Mouse (Mus musculus) kidney, postnatal 4 days (tissue): ENCODE measurements around the gene Psph.
"Not testable (repeated sequence)": the region's sequence is repeated elsewhere in the genome, so short reads cannot be mapped to it uniquely, and the experiment has no call there.

ENCODE experiments used
- DNase-seq, 2 experiments: peaks; one replicate each; pipeline ENCODE4 v3.0.0; 2021; ENCODE audit warnings: mixed read lengths in 2 of 2

The Psph gene

DNA sequence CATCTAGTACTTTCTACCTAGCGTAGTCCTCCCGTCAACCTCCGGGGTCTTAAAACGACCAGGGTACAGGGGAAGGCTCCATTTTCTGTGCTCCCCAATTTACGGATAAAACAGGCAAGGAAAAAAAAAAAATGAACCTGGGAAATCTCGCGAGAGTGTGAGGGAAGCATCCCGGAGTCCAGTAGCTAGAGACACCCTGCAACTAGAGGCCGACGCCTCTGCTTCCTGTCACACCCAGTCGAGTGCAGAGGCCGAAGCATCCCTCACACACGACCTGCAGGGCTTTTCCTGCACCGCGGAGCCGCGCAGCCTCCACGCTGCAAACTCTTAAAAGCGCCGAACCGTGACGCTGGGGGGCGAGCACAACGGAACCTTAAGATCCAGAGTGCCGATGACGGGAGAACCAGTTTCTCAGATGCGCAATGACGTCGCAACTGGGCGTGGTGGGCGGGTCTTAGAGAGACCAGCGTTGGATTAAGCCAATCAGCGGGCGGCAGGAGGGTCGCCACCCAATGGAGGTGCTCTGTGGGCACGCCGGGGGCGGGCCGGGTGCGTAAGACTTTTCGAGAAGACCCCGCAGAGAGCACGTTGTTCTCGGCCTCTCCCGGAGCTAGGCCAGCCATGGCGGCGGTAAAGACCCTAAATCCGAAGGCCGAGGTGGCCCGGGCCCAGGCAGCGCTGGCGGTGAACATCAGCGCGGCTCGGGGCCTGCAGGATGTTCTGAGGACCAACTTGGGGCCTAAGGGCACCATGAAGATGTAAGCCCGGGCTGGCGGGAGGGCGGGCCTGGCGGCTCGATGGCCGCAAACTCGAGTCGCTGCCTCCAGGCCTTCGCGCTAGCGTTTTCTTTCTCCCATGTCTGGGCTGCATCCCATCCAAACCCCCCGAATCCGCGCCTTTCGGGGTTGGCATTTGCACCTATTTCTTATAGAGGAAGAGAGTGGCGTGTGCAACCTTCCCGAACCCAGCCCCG, at the start of gene Psph:
Gene Psph (minus strand): TSS at position 632 of the 973 bp plus-strand sequence.
- DNase-seq = peak; percentile 98 to 99

DNA sequence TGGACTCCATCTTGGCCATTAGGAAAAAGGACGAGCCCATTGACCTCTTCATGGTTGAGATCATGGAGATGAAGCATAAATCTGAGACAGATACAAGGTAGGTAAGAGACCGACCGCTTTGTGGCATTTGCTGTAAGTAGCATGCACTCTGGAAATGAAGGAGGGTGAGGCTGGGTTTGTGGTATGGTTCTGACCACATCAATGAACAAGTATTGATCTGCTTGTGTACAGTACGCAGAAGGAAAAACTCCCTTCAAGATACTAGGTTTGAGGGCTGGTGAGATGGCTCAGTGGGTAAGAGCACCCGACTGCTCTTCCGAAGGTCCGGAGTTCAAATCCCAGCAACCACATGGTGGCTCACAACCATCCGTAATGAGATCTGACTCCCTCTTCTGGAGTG, 3.3 kb upstream of the Psph start:
- DNase-seq = not testable (repeated sequence)

DNA sequence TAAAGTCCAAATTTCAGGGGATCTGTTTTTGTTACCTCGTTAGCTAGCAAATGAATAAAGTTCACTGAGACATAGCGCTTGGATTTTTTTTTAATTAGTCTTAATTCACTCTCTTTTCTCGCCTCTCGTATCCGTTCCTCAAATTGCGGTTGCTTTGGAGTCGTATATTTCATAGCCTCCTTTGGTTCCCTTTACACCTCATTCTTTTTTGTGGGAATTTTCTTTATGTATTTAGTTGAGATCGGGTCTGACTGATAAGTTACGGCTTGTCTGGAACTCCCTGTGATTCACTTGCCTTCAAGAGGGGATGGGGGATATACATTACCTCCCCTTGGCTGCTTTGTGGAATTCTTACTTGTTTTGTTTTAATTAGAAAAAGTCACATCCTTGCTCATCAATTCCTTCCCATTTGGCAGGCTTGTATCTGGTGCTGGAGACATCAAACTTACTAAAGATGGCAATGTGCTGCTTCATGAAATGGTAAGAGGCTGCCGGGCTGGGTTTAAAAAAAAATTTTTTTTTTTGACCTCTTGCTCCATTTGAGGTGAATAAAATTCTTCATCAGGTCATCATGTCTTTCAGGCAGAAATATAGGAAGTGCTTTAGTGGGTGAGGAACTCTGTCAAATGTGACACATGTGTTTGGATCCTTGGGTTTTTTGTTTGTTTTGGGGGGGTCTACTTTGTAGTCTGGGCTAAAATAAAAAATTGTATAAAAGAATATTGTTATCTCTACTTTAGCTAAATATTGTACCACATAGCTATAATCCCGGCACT, 757 bp upstream of the Psph start:
- DNase-seq = no peak

DNA sequence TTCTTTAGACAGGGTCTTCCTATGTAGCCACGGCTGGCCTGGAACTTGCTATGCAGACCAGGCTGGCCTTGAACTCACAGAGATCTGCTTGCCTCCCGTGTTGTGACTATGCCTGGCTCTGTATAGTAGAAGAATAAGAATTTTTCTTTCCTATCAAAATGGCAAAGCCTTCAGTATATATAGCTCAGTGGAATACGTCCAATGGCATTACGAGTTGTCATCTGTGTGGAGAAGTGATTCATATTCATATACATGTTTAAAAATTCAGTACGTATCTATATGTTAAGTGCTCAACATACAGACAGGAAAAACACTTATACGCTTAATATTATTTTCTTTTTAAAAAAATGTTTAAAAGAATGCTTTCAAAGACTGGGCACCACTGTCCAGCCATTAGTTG, 1.1 kb downstream of the Psph start:
- DNase-seq = no peak

DNA sequence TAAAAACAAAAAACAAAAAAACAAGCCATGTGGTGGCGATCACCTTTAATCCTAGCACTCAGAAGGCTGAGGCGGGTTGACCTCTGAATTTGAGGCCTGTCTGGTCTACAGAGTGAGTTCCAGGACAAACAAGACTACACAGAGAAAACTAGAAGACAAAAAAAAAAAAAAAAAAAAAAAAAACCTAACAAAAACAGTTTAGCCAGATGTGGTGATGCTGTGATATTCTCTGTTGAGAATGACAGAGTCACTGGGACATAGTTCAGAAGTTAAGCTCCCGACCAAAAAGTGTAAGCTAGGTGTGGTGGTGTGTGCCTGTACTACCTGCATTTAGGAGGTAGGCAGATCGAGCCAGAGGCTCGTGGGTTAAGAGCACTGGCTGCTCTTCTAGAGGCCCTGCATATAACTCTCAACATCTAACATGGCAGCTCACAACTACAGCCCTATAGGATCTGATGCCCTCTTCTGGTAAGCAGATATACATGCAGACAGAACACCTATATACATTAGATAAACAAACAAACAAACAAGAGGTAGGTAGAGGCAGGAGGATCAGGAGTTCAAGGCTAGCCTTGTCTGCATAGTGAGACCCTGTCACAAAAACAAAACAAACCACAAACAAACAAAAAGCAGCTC, 1.9 kb downstream of the Psph start:
- DNase-seq = no peak

DNA sequence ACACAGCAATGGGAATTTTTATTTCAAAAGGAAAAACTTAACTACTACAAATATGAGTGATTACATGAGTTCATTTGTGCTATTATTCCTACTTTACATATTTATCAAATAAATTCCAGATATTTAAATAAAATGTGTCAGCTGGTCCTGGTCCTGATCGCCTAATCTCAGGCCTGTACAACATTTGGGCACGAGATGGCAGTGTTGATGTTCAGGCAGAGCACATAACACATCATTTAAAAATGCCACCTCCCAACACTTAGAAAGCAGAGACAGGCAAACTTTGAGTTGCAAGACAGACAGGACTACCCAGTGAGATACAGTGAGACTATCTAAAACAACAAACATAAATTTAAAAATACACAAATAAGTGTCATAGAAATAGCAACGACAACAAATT, 5.0 kb downstream of the Psph start:
- peak in 1 of 2 experiments; percentile 27 for DNase-seq

DNA sequence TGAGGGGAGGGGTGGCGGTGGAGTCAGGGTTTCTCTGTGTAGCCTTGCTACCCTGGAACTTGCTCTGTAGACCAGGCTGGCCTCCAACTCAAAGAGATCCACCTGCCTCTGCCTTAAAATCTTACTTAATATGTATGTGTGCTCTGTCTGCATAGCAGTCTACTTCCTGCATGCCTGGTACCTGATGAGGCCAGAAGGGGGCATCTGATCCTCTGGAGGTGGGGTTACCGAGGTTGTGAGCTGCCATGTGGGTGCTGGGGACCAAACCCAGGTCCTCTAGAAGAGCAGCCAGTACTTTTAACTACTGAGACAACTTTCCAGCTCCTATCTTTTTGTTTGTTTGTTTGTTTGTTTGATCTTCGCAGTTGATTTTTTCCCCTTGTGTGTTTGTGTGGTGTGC, 7.1 kb downstream of the Psph start:
- no peak for DNase-seq

DNA sequence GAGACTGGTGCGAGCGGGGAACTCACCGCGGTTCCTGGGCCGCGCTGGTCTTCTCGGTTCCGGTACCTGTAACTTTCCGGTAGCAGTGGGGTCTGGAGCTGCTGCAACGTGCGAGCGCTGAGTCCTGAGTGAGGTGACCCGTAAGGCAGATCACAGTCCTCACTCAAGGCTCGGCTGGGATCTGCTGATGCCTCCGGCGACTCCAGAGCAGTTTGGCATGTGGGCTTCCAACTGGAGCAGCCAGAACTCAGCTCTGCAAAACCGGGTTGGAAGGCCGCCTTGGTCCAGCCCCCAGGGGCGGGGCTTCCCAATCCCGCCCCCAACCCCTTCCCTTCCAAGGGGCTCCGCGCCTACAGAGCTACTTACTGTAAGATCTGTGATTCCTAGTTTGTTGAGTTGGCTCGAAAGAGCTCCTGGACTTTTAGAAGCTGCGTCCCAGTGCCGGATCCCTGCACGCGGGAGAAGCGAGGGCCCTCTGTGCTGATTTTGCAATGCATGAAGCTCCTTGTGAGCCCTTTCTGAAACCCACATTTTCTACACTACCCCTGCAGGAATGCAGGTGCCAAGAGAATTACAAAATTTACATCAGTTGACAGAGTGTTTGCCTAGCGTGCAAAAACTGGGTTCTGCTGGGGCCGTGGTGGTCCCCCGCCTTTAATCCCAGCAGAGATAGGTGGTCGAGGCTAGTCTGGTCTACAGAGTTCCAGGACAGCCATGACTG, 8.1 kb downstream of the Psph start:
- peak; percentile 87 to 91 for DNase-seq

DNA sequence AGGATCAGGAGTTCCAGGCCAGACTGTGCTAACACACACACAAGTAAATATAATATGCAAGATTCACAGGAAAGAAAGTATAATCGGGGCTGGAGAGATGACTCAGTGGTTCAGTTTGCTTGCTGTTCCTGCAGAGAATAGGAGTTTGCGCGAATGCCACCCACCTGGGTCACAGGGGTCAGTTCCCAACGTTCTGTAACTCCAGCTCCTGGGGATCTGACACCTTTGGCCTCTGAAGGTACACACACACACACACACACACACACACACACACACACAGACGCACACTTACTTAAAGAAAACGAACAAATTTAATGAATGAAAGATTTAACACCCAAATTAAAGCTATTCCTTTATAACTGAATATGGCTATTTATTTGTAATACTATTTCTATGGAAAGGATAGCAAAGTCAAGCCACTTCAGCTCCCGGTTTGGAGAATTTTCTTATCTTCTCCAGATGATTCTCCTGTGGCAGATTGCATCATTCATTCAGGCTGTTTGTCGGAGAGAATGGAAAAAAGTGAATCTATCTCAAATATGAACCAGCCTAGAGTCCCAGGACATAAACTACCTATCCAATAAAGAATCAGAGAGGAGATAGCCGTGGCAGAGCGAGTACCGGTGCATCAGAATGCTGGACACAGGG, 8.8 kb downstream of the Psph start:
- no peak for DNase-seq

DNA sequence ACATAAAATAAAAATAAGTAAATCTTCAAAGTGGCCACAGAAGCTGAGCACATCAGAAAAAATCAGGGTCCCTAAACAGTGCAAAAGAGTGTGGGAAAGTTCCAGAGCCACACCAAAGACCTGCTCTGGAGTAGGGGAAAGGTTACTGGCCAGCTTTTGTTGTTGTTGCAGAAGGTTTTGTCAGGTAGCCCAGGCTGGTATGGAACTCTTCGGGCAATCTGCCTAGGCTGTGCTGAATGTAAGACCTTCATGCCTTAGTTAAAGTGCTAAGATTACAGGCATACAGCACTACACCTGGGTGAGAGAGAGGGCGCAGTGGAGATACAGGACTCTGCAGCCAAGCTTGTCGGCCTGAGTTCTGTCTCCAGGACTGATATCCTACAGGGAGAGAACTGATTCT, 12.6 kb downstream of the Psph start:
- no peak for DNase-seq

DNA sequence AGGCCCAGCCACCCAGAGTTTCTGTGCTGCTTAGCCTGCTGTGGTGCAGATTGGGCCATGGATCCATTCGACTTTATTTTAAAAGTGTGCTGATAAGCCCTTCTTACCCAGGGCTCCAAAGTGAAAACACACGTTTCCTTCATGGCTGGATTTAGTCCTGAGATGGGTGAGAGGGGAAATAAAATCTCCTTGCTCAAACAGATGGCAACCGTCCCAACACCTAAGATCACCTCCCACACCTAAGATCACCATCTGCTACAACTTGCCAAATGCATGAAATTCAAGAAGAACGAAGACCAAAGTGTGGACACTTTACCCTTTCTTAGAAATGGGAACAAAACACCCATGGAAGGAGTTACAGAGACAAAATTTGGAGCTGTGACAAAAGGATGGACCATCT, 13.9 kb downstream of the Psph start:
- DNase-seq = not testable (repeated sequence)

DNA sequence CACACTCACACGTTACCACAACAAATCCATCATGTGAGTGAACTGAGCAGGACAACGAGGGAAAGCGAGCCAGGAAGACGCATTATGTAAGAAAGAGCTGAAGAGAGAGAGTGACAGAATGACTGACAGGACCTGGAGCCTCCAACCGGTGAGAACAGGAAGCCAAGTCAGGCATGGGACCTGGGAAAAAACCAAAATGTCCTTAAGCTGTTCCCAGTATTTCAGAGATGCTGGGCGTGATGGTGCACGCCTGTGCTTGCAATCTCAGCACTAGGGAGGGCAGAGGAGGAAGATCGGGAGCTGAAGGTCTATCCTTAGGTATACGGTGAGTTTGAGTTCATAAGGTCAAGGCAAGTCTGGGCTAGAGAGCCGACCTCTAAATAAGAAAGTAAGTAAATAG, 14.8 kb downstream of the Psph start:
- no peak for DNase-seq

DNA sequence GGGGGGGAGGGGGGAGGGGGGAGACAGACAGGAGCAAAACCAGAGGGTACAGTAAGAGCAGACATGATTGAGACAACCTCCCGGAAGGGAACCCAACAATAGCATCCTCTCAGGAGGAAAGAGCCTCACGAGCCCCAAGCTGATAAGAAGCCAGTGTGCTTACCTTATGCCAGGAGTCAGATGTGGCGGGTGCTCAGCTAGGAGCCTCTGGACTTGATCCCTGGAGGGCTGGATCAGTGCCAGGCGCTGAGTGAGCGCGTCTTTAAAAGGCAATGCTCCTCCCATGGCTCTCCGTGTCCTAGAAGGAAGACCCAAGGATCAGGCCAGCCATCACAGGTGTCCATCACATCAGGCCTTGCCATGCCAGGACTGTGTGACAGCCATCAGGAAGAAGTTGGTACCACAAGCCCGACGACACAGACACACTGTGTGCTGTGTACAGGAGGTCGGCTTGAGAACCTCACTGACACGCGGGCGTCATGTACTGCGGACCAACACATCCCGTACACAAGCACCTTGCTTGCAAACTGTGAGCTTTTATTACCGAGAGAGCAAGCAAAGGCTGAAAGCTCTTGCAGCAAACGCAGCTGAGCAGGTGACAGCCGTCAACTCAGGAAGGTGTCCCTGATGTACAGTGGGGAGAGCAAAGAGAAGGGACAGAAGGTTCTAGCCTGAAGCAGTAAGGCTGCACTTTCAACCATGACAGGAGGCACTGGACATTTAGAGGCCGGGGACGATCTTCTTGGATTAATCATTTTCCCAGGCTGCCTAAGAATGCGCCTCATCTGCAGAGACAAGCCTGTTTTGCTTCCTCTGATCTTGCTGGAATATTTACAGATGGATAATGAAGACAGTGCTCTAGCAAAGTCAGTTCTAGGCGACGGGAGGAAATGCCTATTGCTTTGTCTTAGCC, 16.6 kb downstream of the Psph start:
- DNase-seq = peak; percentile 51 to 71

DNA sequence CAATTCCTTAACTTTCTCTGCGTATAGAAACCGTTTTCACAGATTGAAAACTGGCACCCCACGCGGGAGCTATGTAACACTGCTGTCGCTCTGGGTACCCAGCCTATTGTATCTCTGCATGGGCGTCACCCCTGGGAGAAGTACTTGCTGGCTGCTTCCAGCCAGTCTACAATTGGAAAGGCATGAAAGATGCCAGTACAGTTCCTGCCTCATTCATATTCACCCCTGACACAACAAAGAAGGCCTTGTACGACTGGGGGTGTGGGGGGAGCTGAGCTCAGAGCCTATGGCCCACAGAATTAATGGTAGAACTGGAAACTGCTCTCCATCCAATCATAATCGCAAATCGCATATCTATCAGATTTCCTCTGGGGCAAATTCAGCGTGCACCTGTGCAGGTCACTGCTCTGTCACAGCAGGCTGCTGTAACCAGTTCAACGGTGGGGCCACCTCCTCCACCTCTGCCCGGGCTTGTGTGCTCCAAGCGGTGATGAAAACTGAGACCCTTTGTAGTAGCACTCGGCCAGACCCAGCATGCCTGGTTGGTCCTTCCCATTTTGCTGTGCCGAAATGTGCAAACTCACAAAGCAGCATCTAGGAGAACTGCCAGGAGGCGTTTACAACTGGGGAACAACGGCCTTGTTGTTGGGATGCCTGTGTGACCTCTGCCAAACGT, 25.2 kb downstream of the Psph start:
- peak in 1 of 2 experiments; percentile 15 for DNase-seq

DNA sequence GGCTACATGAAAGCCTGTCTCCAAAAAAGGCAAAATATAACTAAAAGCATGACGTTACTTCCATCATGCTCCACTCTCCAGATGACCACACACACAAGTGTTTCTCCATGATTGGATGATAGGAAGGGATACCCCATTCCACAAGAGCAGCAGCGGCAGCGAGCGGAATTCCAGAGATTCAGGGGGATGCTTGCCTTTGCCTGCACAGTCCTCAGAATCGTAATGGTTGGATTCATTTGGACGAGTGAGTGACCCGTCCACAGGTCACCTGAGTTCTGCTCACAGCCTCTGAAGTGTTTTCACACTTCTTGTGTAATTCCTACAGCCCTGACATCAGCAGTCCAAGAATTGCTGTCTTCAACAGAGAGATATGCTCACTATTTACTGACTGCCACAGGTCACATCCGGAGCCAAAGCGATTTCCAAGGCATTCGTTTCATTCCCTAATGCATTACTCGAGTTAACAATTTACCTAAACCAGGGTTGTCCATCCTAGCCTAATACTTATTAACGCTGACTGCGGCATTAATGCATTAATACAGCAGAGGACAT, 27.2 kb downstream of the Psph start:
- DNase-seq = peak in 1 of 2 experiments; percentile 37

DNA sequence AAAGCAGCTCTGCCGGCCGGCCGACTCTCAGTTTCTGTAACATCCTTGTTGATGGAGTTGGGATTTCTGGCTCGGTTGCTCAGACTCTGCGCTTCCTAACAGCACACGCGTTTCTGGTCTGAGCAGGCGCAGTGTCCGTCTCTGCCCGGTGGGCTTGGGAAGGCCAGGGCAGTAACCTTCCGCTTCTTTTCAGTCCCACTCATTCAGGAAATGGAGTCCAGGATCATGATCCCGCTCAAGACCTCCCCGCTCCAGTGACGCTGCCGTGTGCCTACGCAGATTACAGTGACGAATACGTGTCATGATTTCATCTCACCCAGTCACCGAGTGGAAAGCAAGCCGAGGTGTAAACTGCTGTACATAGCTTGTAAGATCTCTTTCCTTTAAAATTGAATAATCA, 30.4 kb downstream of the Psph start:
- no peak for DNase-seq

DNA sequence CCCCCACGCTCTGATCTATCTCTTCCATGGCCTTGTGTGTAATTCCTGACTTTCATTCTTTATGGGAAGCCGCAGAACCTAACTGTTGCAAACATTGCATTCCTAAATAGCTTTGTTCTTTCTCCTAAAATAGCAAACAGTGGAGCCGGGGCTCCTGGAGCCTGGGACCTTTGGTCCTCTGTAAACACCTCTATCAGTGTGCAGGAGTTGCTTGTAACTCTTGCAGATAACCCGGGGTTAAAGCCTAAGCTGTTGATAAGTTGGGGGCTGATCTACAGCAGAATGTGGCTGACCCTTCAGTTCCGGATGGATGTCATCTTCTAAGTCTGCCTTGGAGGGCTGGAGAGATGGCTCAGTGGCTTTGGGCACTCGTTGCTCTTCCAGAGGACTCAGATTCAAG, 43.2 kb downstream of the Psph start:
- DNase-seq = no peak

DNA sequence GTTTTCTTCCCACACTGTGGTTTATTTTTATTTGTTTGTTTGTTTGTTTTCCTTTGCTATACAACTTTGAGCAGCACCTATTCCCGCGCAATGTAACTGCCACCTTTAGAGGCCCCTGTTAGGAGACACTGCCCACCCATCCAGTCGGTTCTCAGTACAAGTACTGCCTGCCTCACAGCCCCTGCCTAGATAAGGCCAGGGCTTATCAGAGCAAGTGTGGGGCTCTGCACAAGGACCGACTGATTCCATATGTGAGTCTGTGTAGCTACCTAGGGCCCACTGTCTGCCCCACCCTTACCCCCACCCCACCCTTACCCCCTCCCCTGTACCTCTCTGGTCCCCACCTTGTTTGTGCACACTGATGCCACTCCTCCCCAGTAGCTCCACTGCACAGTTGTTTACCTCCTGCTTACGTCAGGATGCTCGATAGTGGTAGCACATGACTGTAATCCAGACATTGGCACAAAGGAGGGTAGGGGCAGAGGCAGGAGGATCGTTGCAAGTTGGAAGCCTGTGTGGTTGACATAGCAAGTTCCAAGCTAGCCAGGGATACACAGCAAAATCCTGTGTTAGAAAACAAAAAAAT, 44.3 kb downstream of the Psph start:
- DNase-seq = no peak

DNA sequence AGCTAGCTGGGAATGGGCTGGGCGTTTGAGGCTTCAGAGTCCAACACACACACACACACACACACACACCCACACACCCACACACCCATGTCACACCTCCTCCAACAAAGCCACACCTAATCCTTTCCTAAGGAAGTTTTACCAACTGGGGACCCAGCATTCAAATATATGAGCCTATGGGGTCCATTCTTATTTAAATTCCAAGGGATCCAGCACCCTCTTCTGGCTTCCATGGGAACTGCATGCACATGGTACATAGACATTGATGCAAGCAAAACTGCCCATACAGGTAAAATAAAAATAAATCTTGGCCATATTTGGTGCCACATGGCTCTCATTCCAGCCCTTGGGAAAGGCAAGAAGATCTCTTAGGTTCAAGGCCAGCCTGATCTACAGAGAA, 46.3 kb downstream of the Psph start:
- DNase-seq = peak; percentile 72

DNA sequence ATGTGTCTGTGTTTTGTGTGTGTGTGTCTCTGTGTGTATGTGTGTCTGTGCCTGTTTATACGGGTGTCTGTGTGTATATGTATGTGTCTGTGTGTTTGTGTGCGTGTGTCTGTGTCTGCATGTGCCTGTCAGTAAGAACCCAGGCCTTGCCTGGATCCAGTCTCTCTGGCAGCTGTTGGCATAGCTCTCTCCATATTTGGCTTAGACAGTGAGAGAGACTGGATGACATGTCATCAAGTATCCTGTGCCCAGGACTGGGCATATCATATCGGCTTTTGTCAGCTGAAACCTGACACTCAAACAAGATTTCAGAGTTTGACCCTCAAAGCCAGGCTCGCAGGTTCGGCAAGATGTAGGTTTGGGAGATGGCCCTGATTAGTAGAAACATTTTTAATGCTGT, 56.2 kb downstream of the Psph start:
- DNase-seq = no peak
